Mouse (Mus musculus) yolk sac, embryonic 10.5 days (tissue): ENCODE results near the gene Il33.

Experiments used
- DNase-seq: peaks from one replicate; pipeline ENCODE4 v3.0.0-alpha.2; 2017; ENCODE audit warnings: low spot score

Gene Il33

DNA sequence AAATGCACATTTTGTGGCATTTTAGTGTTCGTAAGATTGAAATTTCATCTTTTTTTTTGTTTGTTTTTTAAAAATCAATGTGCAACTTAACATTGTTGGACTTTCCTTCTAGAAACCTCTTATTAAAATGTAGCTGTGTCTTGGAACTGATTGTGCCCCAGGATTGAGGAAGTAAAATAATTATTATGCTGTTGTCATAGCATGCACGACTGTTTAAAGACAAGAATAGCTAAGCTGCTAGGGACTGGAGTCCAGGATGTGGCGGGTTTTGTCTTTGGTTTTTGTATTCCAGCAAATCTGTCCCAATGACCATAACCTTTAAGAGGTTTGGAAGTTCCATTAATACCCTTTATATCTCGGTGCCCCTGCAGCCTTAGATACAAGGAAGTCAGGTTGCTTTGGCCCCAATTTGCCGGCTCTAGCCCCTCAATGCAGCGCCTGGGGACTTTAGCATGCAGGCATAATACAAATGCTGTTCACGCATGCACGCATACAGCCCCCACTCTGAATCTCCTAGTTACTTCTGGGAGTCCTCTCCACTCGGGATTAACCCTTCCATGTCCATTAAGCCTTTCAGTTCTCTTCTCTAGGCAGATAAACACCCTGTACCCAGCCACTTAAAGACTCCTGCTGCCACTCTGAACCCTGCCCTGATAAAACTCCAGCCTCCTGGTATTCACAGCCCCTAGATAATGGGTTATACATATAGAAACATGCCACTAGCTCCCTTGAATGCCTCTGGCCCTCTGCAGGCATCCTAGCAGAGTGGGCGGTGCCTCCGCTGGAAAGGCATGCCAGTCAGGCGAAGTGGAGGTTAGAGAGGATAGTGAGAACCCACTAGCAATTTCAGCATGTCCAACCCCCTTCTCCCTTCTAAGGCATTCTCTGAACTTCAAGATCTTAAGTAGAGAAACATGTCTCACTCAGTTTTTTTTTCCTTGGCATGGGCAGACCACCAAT, 75.8 kb downstream of the Il33 start:
- no peak for DNase-seq

DNA sequence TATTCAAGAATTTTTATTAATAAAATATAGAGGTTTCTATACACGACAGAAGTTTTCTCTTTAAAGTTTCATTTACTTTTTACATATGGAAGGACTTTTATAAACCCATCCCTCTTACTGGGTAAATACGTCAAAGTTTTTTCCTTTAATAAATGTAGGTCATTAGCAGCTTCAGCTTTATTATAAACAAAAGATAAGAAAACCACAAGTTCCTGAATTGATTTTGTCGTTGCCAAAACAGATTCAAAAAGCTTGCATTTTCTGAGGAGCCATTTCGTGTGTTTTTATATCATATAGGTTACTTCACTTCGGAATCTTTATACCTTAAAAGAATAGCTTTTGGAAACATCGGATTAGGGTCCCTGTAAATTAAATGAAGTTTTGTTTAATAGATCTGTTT, 76.6 kb downstream of the Il33 start:
- DNase-seq: no peak

DNA sequence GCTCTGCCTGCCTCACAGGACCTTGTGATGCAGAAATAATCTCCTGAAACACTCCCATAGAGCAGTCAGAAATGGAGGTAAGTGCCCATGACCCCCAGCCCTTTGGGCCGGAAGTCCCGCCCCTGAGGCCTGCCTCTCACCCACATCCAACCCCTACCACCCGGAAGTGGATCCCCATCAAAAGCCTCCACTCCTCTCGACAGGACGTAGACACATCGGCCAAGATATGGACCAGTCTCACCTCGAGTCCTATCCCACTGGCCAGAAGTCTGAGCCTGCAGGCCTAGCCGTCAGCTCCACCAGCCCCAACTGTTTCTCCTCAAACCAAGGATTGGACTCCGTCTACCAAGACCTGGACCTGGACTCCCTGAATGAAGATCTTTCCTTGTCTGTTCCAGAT, 78.7 kb downstream of the Il33 start, which contains the start of gene Trpd52l3:
Gene Trpd52l3 (plus strand): TSS at position 170 of the 400 bp plus-strand sequence.
- no peak for DNase-seq

DNA sequence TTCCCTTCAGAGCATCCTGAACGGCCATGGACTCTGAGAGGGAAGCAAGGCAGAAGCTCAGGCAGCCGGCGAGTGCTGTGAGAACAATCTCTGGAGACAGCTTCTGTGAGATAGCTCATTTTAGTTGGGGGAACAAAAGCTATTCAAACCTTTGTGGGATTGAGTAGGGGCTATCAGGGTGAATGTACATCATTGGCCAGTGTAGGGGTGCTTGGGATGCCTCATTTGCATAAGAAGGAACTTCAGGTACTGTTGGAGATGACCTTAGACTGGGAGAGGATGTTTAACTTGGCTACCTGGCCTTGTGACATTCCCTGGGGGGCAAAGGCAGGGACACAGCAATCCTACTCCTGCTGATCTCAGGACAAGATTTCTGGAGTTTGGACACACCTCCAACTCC, 81.5 kb downstream of the Il33 start:
- DNase-seq: no peak
